Mouse (Mus musculus) neural tube, embryonic 13.5 days (tissue): ENCODE measurements around the gene Mvp. TPM values are rescaled to one million over a fixed set of nuclear protein-coding genes. Genes with fewer than 3 reads are reported as not detected.

Experiments used
- ATAC-seq: fragments of 200-750 bp; cut with Nextera tagmentation; 2 replicates; pipeline ENCODE4 v1.8.0; 2017; ENCODE audit warnings: low read depth, mild to moderate bottlenecking, moderate TSS enrichment, moderate library complexity
- H3K27ac ChIP-seq: fragments of 300-500 bp; sonication (generic); replicated peaks from 2 replicates; pipeline ENCODE4 v1.5.1; 2015; ENCODE audit warnings: moderate library complexity, mild to moderate bottlenecking, inconsistent platforms
- H3K27me3 ChIP-seq: fragments of 300-500 bp; sonication (generic); 2 replicates; pipeline ENCODE4 v1.6.1; 2015; ENCODE audit warnings: mild to moderate bottlenecking, inconsistent platforms
- H3K36me3 ChIP-seq: fragments of 300-500 bp; sonication (generic); 2 replicates; pipeline ENCODE4 v1.6.1; 2015; ENCODE audit warnings: mild to moderate bottlenecking, inconsistent platforms
- H3K4me1 ChIP-seq: fragments of 300-500 bp; sonication (generic); replicated peaks from 2 replicates; pipeline ENCODE4 v1.6.1; 2015; ENCODE audit warnings: inconsistent platforms
- H3K4me2 ChIP-seq: fragments of 300-500 bp; sonication (generic); 2 replicates; pipeline ENCODE4 v1.6.1; 2015; ENCODE audit warnings: inconsistent platforms, mild to moderate bottlenecking, moderate library complexity
- H3K4me3 ChIP-seq: fragments of 300-500 bp; sonication (generic); 2 replicates; pipeline ENCODE4 v1.5.1; 2015; ENCODE audit warnings: mild to moderate bottlenecking, inconsistent platforms
- H3K9ac ChIP-seq: fragments of 300-500 bp; sonication (generic); 2 replicates; pipeline ENCODE4 v1.6.1; 2015; ENCODE audit warnings: moderate library complexity, mild to moderate bottlenecking, inconsistent platforms
- H3K9me3 ChIP-seq: fragments of 300-500 bp; sonication (generic); 2 replicates; pipeline ENCODE4 v1.6.1; 2016; ENCODE audit warnings: inconsistent platforms
- WGBS: fragments of 180-500 bp; shearing (Covaris S2); methylation state at CpG from one replicate; pipeline ENCODE4 v1.1.7; 2015; 5-methylcytosine and 5-hydroxymethylcytosine counted together
- polyA plus RNA-seq: library from polyadenylated mRNA; unstranded; fragments of >200 nt; fragmentation: Nextera tagmentation; extraction: Ambion mirVana; gene quantifications from 2 replicates; pipeline ENCODE4 v1.2.1, GENCODE M21; 2015

Gene Mvp
- polyA plus RNA-seq, 1 experiment from 2014 or later, result 7.2 TPM

DNA sequence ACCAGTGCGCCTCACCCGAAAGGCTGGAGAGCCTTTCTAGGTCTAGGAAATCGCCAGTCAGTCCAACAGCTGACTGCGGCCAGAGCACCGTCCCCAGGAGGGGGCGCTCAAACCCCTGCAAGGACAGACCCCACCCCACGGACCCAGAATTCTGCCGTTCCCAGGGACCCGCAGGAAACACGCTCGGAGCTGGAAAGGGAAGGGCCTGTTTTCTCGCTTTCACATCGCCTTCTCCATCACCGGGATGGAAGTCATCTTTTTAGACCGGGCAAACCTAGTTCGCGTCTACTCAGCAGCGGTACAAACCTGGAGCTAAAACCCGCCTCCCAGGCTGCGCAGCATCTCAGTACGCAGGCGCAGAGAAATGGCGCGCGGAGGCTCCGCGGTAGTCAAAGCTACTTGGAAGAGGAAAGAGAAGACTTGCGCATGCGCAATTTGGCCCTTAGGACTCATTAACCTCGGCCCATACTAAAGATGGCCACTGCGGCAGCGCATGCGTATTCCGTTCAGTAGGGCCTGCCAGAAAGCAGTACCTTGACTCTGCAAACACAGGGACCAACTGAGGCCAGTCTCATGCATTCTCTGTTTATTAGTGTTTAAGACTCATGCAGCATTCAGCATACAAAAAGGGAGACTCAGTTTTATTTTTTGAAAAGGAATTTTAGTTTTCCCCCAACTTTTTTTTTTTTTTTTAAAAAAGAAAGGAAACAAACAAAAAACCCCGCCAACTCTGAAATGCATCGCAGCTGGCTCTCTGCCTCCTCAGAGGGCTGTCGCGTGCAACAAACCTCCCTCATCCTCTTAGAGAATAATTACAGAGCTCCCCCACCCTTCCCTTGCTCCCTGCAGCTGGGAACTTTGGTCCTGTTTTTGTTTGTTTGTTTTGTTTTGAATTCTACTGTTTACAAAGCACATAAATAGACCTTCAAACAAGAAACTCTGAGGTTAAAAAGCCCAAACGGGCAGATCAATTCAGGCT is 2.8 kb upstream of the Mvp start, which contains the start of gene Pagr1a:
TSS of gene Pagr1a (minus strand) at position 382 of the 979 bp plus-strand sequence.
- H3K27me3 ChIP-seq, result no peaks in the 10 kb centered on the region
- peaks cover 40% of the 10 kb centered on the region for H3K36me3 ChIP-seq
- peaks cover 79% of the 10 kb centered on the region for H3K4me1 ChIP-seq
- WGBS, result 4% methylated on average over 39 of the region's 39 CpGs
- H3K27ac ChIP-seq, result peak within 1 kb of the TSS; percentile 97
- peak within 1 kb of the TSS; percentile 96 for H3K9ac ChIP-seq
- no peaks in the 10 kb centered on the region for H3K9me3 ChIP-seq
- peak within 1 kb of the TSS; percentile 79 for H3K4me3 ChIP-seq
- H3K4me2 ChIP-seq, result peak within 1 kb of the TSS; percentile 92
- peak; percentile 77 for ATAC-seq

DNA sequence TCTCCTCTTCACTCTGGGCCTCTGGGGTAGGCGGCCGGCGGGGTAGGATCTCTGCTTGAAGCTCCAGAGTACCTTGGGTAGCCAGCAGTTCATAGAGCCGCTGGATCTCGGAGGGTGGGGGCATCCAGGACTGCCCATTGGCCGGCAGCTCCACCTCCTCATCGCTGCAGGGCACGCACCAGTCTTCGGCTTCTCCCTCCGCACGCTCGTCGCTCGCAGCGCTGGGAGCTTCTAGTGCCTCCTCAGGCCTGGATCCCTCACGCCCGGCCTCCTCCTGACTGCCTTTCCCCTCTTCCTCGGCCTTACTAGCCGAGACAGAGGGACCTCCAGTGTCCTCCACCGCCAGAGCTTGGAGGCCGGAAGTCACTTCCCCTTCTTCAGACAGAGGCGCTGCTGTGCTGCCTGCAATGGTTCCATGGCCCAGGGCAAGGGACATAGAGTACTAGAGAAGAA is 2.1 kb upstream of the Mvp start:
- Histone ChIP-seq H3K4me3 (peak overlapping the region; percentile 79), H3K9ac (peak overlapping the region; percentile 96), H3K9me3 (no peaks in the 10 kb centered on the region), H3K27me3 (no peaks in the 10 kb centered on the region), H3K4me1 (peaks cover 72% of the 10 kb centered on the region), H3K36me3 (peaks cover 35% of the 10 kb centered on the region), H3K4me2 (peak overlapping the region; percentile 92), H3K27ac (peak overlapping the region; percentile 97)
- WGBS, result 0% methylated on average over 22 of the region's 22 CpGs
- ATAC-seq, result peak; percentile 48

- H3K9me3 ChIP-seq, result no peaks in the 10 kb centered on the region
- no peaks in the 10 kb centered on the region for H3K27me3 ChIP-seq
- H3K9ac ChIP-seq, result peak within 1 kb of the TSS; percentile 96
- H3K4me1 ChIP-seq, result peaks cover 69% of the 10 kb centered on the region
- peak within 1 kb of the TSS; percentile 92 for H3K4me2 ChIP-seq
- peak within 1 kb of the TSS; percentile 97 for H3K27ac ChIP-seq
- peak within 1 kb of the TSS; percentile 79 for H3K4me3 ChIP-seq
- ATAC-seq, result no peak
- H3K36me3 ChIP-seq, result peaks cover 35% of the 10 kb centered on the region
Measured at GRCm38 (mm10) chr7:127016481-127016485, 1.9 kb upstream of the Mvp start, which contains the start of gene Pagr1b. TSS of gene Pagr1b (minus strand) at chr7:127016484.

GRCm38 (mm10) chr7:127016081-127016480 is 1.7 kb upstream of the Mvp start:
- Histone ChIP-seq H3K4me2 (peak overlapping the region; percentile 92), H3K36me3 (peaks cover 35% of the 10 kb centered on the region), H3K4me3 (peak overlapping the region; percentile 79), H3K27ac (peak overlapping the region; percentile 97), H3K27me3 (no peaks in the 10 kb centered on the region), H3K9me3 (no peaks in the 10 kb centered on the region), H3K9ac (peak overlapping the region; percentile 96), H3K4me1 (peaks cover 67% of the 10 kb centered on the region)
- ATAC-seq, result peak; percentile 14; the same call in 1 of the 2 replicates
- 1% methylated on average over 10 of the region's 10 CpGs for WGBS

- H3K36me3 ChIP-seq, result peaks cover 38% of the 10 kb centered on the region
- H3K9me3 ChIP-seq, result no peaks in the 10 kb centered on the region
- peak overlapping the region; percentile 79 for H3K4me3 ChIP-seq
- ATAC-seq, result no peak
- no peak overlapping the region for H3K27ac ChIP-seq
- no peaks in the 10 kb centered on the region for H3K27me3 ChIP-seq
- H3K4me1 ChIP-seq, result peaks cover 57% of the 10 kb centered on the region
- WGBS, result 98% methylated on average over 12 of the region's 12 CpGs
- H3K9ac ChIP-seq, result 0 out of 2 replicates have a peak overlapping the region, but pooled peaks have one; percentile 12
- peak overlapping the region; percentile 92 for H3K4me2 ChIP-seq
Measured at GRCm38 (mm10) chr7:127014993-127015392, 572 bp upstream of the Mvp start.

GRCm38 (mm10) chr7:127013385-127013784 is 1.0 kb downstream of the Mvp start:
- no peak for ATAC-seq
- Histone ChIP-seq H3K27me3 (no peaks in the 10 kb centered on the region), H3K9me3 (no peaks in the 10 kb centered on the region), H3K9ac (no peak overlapping the region), H3K36me3 (peaks cover 38% of the 10 kb centered on the region), H3K4me3 (no peak overlapping the region), H3K4me1 (peaks cover 50% of the 10 kb centered on the region), H3K4me2 (no peak overlapping the region; the same call in 1 of the 2 replicates), H3K27ac (no peak overlapping the region)
- 95% methylated on average over 6 of the region's 6 CpGs for WGBS

DNA sequence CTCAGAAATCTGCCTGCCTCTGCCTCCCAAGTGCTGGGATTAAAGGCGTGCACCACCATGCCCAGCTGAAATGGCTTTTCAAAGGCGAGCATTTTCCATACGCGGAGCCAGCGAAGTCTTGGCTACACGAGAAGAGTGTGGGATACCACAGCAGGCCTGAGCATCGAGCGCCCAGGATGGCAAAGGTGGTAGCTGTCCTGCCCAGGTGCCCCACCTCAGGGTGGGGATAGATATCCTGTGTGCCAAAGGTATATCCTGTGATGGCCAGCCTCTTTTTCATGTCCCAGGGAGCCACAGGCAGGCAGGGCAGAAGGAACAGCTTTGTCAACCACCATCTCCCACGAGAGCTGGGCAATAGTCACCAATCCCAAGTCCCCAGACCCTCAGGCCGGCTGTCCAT is 1.6 kb downstream of the Mvp start:
- H3K9me3 ChIP-seq, result no peaks in the 10 kb centered on the region
- H3K4me3 ChIP-seq, result no peak overlapping the region
- H3K4me2 ChIP-seq, result no peak overlapping the region
- WGBS, result 96% methylated on average over 10 of the region's 10 CpGs
- H3K4me1 ChIP-seq, result peaks cover 49% of the 10 kb centered on the region
- no peaks in the 10 kb centered on the region for H3K27me3 ChIP-seq
- H3K9ac ChIP-seq, result no peak overlapping the region
- H3K36me3 ChIP-seq, result peaks cover 38% of the 10 kb centered on the region
- ATAC-seq, result no peak
- H3K27ac ChIP-seq, result no peak overlapping the region

DNA sequence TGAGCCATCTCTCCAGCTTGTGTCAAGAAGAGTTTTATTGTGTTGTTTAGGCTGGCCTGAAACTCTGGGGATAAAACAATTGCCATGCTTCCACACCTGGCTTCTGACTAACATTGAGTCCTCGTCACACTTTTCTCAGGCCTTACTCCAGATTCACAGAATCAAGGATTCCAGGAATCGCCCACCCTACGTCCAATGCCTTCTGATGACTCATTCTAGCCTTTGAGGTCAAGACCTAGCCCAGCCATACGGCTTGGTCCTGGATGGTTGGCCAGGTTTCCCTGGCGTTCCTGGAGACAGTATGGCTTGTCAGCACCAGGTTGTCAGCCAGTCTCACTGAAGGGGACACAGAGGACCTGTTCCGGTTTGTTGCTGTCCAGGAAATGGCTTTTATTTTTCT is 2.0 kb downstream of the Mvp start:
- Histone ChIP-seq H3K27ac (no peak overlapping the region), H3K9ac (no peak overlapping the region), H3K4me3 (no peak overlapping the region), H3K9me3 (no peaks in the 10 kb centered on the region), H3K27me3 (no peaks in the 10 kb centered on the region), H3K36me3 (peaks cover 38% of the 10 kb centered on the region), H3K4me1 (peaks cover 44% of the 10 kb centered on the region), H3K4me2 (no peak overlapping the region)
- 89% methylated on average over 6 of the region's 6 CpGs for WGBS
- ATAC-seq, result no peak

GRCm38 (mm10) chr7:127011717-127012116 is 2.7 kb downstream of the Mvp start:
- H3K27ac ChIP-seq, result no peak overlapping the region
- no peaks in the 10 kb centered on the region for H3K27me3 ChIP-seq
- WGBS, result 73% methylated on average over 2 of the region's 2 CpGs
- no peak for ATAC-seq
- no peak overlapping the region for H3K4me3 ChIP-seq
- no peaks in the 10 kb centered on the region for H3K9me3 ChIP-seq
- peaks cover 43% of the 10 kb centered on the region for H3K4me1 ChIP-seq
- no peak overlapping the region for H3K4me2 ChIP-seq
- no peak overlapping the region for H3K9ac ChIP-seq
- H3K36me3 ChIP-seq, result peaks cover 38% of the 10 kb centered on the region

- H3K9me3 ChIP-seq, result no peaks in the 10 kb centered on the region
- WGBS, result 79% methylated on average over 2 of the region's 2 CpGs
- H3K9ac ChIP-seq, result no peak overlapping the region
- H3K4me1 ChIP-seq, result peaks cover 40% of the 10 kb centered on the region
- H3K4me2 ChIP-seq, result no peak overlapping the region
- no peaks in the 10 kb centered on the region for H3K27me3 ChIP-seq
- no peak overlapping the region for H3K4me3 ChIP-seq
- ATAC-seq, result no peak
- H3K27ac ChIP-seq, result no peak overlapping the region
- H3K36me3 ChIP-seq, result peaks cover 38% of the 10 kb centered on the region
Measured at GRCm38 (mm10) chr7:127011051-127011450, 3.4 kb downstream of the Mvp start.

DNA sequence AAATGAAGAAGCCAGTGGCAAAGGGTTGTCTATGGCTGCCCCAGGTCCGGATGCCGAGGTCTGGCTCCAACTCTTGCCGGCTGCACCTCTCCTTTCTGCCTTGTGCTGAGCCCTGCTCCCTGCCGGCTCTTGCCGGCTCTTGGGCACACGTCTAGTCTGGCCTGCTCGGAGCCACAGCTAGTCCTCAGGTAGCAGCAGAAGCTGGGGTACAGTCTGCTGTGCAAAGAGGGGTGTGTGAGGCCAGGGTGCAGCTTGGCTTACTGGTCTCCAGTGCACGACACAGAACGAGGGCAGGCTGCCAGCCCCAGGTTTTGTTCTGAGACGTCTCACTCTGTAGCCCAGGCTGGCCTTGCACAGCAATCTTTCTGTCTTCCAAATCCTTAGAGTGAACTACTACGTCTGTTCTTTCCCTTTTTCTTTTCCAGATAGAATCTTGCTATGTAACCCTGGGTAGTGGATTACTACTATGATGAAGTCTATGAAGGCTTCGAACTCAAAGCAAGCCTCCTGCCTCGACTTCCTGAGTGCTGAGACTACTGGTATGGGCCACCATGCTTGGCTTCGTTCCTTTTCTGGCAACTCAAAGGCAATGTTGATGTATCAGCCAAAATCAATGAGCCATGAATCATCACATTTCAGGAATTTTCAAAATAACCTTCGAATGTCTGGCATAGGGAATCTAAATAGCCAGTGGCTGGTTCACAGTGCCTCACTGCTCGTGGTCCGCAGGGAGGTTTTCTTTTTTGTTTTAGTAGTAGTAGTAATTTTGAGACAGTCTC is 4.9 kb downstream of the Mvp start:
- Histone ChIP-seq H3K9ac (no peak overlapping the region), H3K27ac (peak overlapping the region; percentile 63; the same call in 1 of the 2 replicates), H3K4me1 (peaks cover 25% of the 10 kb centered on the region), H3K4me3 (no peak overlapping the region), H3K27me3 (no peaks in the 10 kb centered on the region), H3K9me3 (no peaks in the 10 kb centered on the region), H3K36me3 (peaks cover 26% of the 10 kb centered on the region), H3K4me2 (no peak overlapping the region)
- ATAC-seq, result no peak
- 83% methylated on average over 17 of the region's 17 CpGs for WGBS
